Mouse (Mus musculus): ENCODE data around the gene Tlk2.

Gene Tlk2

GRCm38 (mm10) chr11:105164516-105165510 is 13.8 kb upstream of the Tlk2 start:
- DNase-seq (ENCODE audit: low spot score in 2 of 2): no peak

DNA sequence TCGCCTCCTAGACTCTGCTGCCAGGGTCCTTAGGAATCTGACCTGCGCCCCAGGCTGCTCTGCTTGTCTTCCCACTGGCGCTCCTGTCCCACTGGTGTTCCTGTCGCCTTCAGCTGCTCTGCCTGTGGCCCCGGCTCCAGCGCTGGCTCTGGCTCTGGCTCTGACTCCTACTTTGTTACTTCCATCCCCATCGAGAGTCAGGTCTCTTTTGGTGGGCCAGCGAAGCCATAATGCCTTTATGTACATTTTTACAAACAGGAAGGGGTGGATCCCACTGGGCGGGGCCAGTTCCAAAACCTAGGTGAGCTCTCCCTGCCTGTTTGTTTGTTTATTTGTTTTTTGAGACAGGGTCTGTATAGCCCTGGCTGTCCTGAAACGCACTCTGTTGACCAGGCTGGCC is 11.8 kb upstream of the Tlk2 start:
- no peak for DNase-seq (ENCODE audit: low spot score in 2 of 2)

DNA sequence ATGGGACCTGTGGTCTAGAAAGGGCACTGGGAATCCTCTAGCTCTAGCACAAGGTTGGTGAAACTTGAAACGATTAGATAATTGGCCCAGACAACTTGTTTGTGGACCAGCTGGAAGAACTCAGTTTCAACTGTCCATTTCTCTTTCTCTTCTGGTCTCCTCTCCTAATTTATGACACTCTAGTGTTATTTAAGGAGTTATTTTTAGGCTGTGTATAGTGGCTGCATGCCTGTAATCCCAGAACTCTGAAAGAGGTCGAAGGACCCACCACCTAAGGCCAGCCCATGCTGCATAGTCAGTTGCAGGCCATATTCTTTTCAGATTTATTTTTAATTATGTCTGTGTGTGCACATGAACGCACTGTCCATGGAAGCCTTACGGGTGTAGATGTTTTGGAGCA is 916 bp downstream of the Tlk2 start:
- DNase-seq (ENCODE audit: low spot score in 2 of 2): no peak

- peak; percentile 38 for DNase-seq (ENCODE audit: low spot score in 2 of 2)
Measured at GRCm38 (mm10) chr11:105180471-105181091, 2.0 kb downstream of the Tlk2 start.

GRCm38 (mm10) chr11:105181126-105181637 is 2.6 kb downstream of the Tlk2 start:
- peak; percentile 86 to 92 for DNase-seq (ENCODE audit: low spot score in 2 of 2)

GRCm38 (mm10) chr11:105181689-105182460 is 3.3 kb downstream of the Tlk2 start:
- peak; percentile 34 to 60 for DNase-seq (ENCODE audit: low spot score in 2 of 2)

- no peak for DNase-seq (ENCODE audit: low spot score in 2 of 2)
Measured at GRCm38 (mm10) chr11:105182461-105182855, 3.9 kb downstream of the Tlk2 start.

DNA sequence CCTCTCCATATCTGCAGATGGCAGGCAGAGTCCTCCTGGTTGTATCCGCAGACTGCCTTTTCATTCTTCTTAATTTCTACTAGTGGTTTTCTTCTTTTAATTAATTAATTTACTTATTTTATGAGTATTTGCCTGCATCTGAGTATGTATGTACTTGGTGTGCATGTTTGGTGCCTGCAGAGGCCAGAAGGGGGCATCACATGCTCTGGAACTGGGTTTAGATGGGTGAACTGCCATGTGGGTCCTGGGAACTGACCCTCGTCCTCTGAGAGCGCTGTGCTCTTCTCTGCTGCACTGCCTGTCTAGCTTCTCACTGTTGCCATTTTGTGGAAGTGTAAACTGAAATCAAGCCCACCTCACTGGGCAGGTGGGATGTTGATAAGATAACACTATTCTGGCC is 6.1 kb downstream of the Tlk2 start:
- DNase-seq (ENCODE audit: low spot score in 2 of 2): no peak

DNA sequence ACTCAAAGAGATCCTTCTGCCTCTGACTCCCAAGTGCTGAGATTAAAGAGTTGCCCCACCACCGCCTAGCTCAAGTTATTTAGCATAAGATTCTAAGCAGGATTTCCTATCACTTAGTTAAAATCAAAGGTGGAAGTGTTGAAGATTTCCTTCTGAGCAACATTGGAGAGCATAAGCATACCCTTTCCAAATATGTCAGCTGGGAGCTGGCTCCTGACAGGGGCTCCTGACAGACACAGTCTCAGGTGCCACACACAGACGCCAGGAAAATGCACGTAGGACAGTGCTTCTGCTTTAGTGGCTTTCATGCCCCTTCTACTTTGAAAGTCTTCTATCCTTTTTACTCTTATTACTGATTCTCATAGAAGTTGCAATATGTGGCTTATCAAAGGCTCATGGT is 13.6 kb downstream of the Tlk2 start:
- DNase-seq (ENCODE audit: low spot score in 2 of 2): no peak

DNA sequence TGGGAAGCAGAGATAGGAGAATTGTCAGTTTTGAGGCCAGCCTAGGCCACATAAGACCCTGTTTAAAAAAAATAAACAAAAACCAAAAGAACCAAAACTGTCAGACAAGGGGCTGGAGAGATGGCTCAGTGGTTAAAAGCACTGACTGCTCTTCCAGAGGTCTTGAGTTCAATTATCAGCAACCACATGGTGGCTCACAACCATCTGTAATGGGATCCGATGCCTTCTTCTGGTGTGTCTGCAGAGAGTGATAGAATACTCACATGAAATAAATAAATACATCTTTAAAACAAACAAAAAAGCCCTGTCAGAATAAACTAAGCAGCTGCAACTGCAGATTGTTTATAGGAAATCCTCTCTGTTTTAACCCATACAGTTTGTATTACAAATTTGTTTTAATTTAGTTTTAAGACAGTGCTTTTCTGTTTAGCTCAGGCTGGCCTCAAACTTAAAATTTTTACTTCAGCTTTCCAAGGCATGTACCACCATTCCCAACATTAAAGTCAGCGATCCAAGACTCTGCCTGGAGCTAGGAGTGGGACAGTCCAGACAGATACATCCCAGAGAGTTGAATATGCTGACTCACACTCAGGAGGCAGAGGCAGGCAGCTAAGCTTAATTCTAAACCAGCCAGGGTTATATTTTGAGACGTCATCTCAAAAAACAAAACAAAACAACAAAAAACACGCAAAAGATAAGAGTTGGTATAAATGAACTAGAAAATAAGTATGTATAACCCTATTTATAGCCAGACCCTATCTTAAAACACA is 18.5 kb downstream of the Tlk2 start:
- no peak for DNase-seq (ENCODE audit: low spot score in 2 of 2)

DNA sequence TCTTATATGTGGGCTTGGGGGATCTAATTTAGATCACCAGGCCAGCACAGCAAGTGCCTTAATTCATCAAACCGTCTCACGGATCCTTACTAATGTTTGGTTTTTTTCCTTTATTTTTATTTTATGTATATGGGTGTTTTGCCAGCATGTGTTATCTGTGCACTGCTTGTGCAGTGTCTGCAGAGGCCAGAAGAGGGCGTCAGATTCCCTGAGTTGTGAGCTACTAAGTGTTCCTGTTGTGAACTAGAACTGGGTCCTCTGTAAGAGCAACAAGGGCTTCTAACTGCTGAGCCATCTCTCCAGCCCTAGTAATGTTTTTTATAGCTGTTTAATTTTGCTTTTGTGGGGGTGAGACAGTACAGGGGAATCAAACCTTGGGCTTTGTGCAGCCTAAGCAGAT is 23.8 kb downstream of the Tlk2 start:
- no peak for DNase-seq (ENCODE audit: low spot score in 2 of 2)

- no peak for DNase-seq (ENCODE audit: low spot score in 2 of 2)
Measured at GRCm38 (mm10) chr11:105210007-105210406, 31.4 kb downstream of the Tlk2 start.

GRCm38 (mm10) chr11:105214257-105214656 is 35.6 kb downstream of the Tlk2 start:
- DNase-seq (ENCODE audit: low spot score in 2 of 2): no peak

DNA sequence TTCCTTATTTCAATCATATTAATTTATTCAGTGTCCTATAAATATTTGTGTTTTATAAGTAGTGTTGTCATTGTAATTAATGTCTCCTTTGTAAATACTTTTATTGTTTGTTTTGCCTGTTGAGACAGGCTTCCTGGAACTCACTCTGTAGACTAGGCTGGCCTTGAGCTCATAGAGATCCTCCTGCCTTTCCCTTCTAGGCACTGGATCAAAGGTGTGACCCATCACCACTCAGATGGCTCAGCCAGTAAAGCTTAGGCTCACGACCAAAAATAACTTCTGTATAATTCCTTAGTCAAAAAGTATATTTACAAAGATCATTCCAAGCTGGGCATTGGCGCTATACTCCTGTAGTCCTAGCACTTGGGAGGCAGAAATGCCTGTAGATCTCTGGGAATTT is 39.2 kb downstream of the Tlk2 start:
- no peak for DNase-seq (ENCODE audit: low spot score in 2 of 2)

- no peak for DNase-seq (ENCODE audit: low spot score in 2 of 2)
Measured at GRCm38 (mm10) chr11:105234501-105234900, 55.9 kb downstream of the Tlk2 start.

GRCm38 (mm10) chr11:105240991-105241390 is 62.4 kb downstream of the Tlk2 start:
- DNase-seq (ENCODE audit: low spot score in 2 of 2): no peak

- DNase-seq (ENCODE audit: low spot score in 2 of 2): no peak
Measured at GRCm38 (mm10) chr11:105246369-105246768, 67.8 kb downstream of the Tlk2 start.

DNA sequence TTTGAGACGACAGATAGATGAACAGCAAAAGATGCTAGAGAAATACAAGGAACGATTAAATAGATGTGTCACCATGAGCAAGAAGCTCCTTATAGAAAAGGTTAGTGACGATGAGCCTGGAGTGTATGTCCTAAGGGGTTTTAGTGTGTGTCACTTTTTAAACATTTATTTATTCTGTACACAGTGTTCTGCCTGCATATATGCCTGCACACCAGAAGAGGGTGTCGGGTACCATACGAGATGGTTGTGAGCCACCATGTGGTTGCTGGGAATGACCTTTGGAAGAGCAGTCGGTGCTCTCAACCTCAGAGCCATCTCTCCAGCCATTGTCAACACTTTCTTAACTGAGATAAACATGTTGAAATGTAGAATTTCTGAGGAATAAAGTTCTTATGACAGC is 68.2 kb downstream of the Tlk2 start:
- DNase-seq (ENCODE audit: low spot score in 2 of 2): no peak

DNA sequence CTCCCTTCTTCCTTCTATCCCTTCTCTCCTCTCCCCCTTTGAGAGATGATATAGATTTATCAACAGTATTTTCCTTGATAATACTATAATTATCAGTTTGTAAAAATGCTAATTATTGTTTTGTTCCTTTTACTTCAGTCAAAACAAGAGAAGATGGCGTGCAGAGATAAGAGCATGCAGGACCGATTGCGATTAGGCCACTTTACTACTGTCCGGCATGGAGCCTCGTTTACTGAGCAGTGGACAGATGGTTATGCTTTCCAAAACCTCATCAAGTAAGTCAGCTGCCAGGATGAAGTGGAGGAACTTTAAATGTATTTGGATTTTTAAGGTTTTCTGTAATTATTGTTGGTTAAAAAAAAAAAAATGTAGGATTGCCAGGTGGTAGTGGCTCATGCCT is 68.7 kb downstream of the Tlk2 start:
- no peak for DNase-seq (ENCODE audit: low spot score in 2 of 2)

- no peak for DNase-seq (ENCODE audit: low spot score in 2 of 2)
Measured at GRCm38 (mm10) chr11:105259733-105260132, 81.1 kb downstream of the Tlk2 start.

GRCm38 (mm10) chr11:105261116-105261515 is 82.5 kb downstream of the Tlk2 start:
- no peak for DNase-seq (ENCODE audit: low spot score in 2 of 2)
